Mouse (Mus musculus): ENCODE results near the gene Fxyd7.

GRCm38 (mm10) chr7:31040281-31041022 is 10.8 kb downstream of the Fxyd7 start:
- TF ChIP-seq GATA1 (IDR thresholded peaks at IDR 0.05; ENCODE audit: borderline replicate concordance, low read length): no peak
- TF ChIP-seq FLI1 (IDR thresholded peaks at IDR 0.05; ENCODE audit: low read length): no peak
